Mouse (Mus musculus): Measurements from ENCODE around the gene Atrnl1. TPM values are rescaled to one million over a fixed set of nuclear protein-coding genes. Genes with fewer than 3 reads are reported as not detected.
A peak's percentile ranks its signal among the peaks of the same experiment; 100 is the strongest.

Gene Atrnl1
- total and polyA plus RNA-seq, 2 experiments from 2014 or later: 5.4 to 60.5 TPM

GRCm38 (mm10) chr19:57764576-57765371 lies 153.9 kb downstream of the Atrnl1 start:
- Histone ChIP-seq H3K4me2 (ENCODE audit: low read depth, low read length, poor library complexity, severe bottlenecking) (no peak overlapping the region), H3K27me3 (ENCODE audit: insufficient read depth, low read length) (no peaks in the 10 kb centered on the region), H3K9ac (replicated peaks; ENCODE audit: low read length, poor library complexity, severe bottlenecking) (no peak overlapping the region), H3K9me3 (ENCODE audit: low read length) (no peaks in the 10 kb centered on the region), H3K4me1 (ENCODE audit: insufficient read depth, low read length) (no peaks in the 10 kb centered on the region), H3K4me3 (ENCODE audit: low read depth, low read length) (no peak overlapping the region), H3K27ac (ENCODE audit: low read depth, low read length) (no peak overlapping the region), H3K36me3 (ENCODE audit: insufficient read depth, low read length) (no peaks in the 10 kb centered on the region)
- ATAC-seq (ENCODE audit: low FRiP score): no peak
- WGBS: 81% methylated on average over 16 of the region's 16 CpGs
- no peak for DNase-seq (ENCODE audit: low spot score)
- no peak for TF ChIP-seq CTCF (IDR thresholded peaks at IDR 0.05)

GRCm38 (mm10) chr19:57767051-57767450 lies 156.2 kb downstream of the Atrnl1 start:
- no peak for ATAC-seq (ENCODE audit: low FRiP score)
- no peak overlapping the region for H3K9ac ChIP-seq (replicated peaks; ENCODE audit: low read length, poor library complexity, severe bottlenecking)

GRCm38 (mm10) chr19:57768661-57769060 lies 157.8 kb downstream of the Atrnl1 start:
- DNase-seq (ENCODE audit: low spot score) (no peak), ATAC-seq (ENCODE audit: low FRiP score) (no peak)
- 89% methylated on average over 11 of the region's 11 CpGs for WGBS
- H3K4me1 ChIP-seq (ENCODE audit: insufficient read depth, low read length): no peaks in the 10 kb centered on the region
- H3K36me3 ChIP-seq (ENCODE audit: insufficient read depth, low read length): no peaks in the 10 kb centered on the region
- H3K9me3 ChIP-seq (ENCODE audit: low read length): no peaks in the 10 kb centered on the region
- no peak for TF ChIP-seq CTCF (IDR thresholded peaks at IDR 0.05)
- H3K4me3 ChIP-seq (ENCODE audit: low read depth, low read length): no peak overlapping the region
- no peak overlapping the region for H3K27ac ChIP-seq (ENCODE audit: low read depth, low read length)
- no peak overlapping the region for H3K4me2 ChIP-seq (ENCODE audit: low read depth, low read length, poor library complexity, severe bottlenecking)
- no peak overlapping the region for H3K9ac ChIP-seq (replicated peaks; ENCODE audit: low read length, poor library complexity, severe bottlenecking)
- H3K27me3 ChIP-seq (ENCODE audit: insufficient read depth, low read length): no peaks in the 10 kb centered on the region

More at GRCm38 (mm10) chr19:57767051-57767450, 156.2 kb downstream of the Atrnl1 start:
- H3K4me2 ChIP-seq (ENCODE audit: low read depth, low read length, poor library complexity, severe bottlenecking): no peak overlapping the region
- no peaks in the 10 kb centered on the region for H3K9me3 ChIP-seq (ENCODE audit: low read length)
- no peak overlapping the region for H3K27ac ChIP-seq (ENCODE audit: low read depth, low read length)
- no peak for TF ChIP-seq CTCF (IDR thresholded peaks at IDR 0.05)
- WGBS: 78% methylated on average over 2 of the region's 2 CpGs
- H3K27me3 ChIP-seq (ENCODE audit: insufficient read depth, low read length): no peaks in the 10 kb centered on the region
- H3K4me3 ChIP-seq (ENCODE audit: low read depth, low read length): no peak overlapping the region
- no peaks in the 10 kb centered on the region for H3K36me3 ChIP-seq (ENCODE audit: insufficient read depth, low read length)
- no peaks in the 10 kb centered on the region for H3K4me1 ChIP-seq (ENCODE audit: insufficient read depth, low read length)
- no peak for DNase-seq (ENCODE audit: low spot score)

- Histone ChIP-seq H3K27me3 (ENCODE audit: insufficient read depth, low read length) (no peaks in the 10 kb centered on the region), H3K4me3 (ENCODE audit: low read depth, low read length) (no peak overlapping the region), H3K9me3 (ENCODE audit: low read length) (no peaks in the 10 kb centered on the region), H3K4me2 (ENCODE audit: low read depth, low read length, poor library complexity, severe bottlenecking) (no peak overlapping the region), H3K4me1 (ENCODE audit: insufficient read depth, low read length) (no peaks in the 10 kb centered on the region), H3K27ac (ENCODE audit: low read depth, low read length) (no peak overlapping the region), H3K9ac (replicated peaks; ENCODE audit: low read length, poor library complexity, severe bottlenecking) (no peak overlapping the region), H3K36me3 (ENCODE audit: insufficient read depth, low read length) (no peaks in the 10 kb centered on the region; the same call in 1 of the 2 replicates)
- WGBS: 84% methylated on average over 3 of the region's 3 CpGs
- ATAC-seq (ENCODE audit: low FRiP score) (no peak), DNase-seq (ENCODE audit: low spot score) (no peak)
- TF ChIP-seq CTCF (IDR thresholded peaks at IDR 0.05): no peak
Measured at GRCm38 (mm10) chr19:57782366-57783089, 171.7 kb downstream of the Atrnl1 start.

- no peaks in the 10 kb centered on the region; the same call in 1 of the 2 replicates for H3K36me3 ChIP-seq (ENCODE audit: insufficient read depth, low read length)
- no peaks in the 10 kb centered on the region for H3K27me3 ChIP-seq (ENCODE audit: insufficient read depth, low read length)
- ATAC-seq (ENCODE audit: low FRiP score) (no peak), DNase-seq (ENCODE audit: low spot score) (no peak)
- no peak overlapping the region for H3K4me2 ChIP-seq (ENCODE audit: low read depth, low read length, poor library complexity, severe bottlenecking)
- H3K4me3 ChIP-seq (ENCODE audit: low read depth, low read length): no peak overlapping the region
- H3K27ac ChIP-seq (ENCODE audit: low read depth, low read length): no peak overlapping the region
- TF ChIP-seq CTCF (IDR thresholded peaks at IDR 0.05): no peak
- H3K9me3 ChIP-seq (ENCODE audit: low read length): no peaks in the 10 kb centered on the region
- H3K4me1 ChIP-seq (ENCODE audit: insufficient read depth, low read length): no peaks in the 10 kb centered on the region
- WGBS: 73% methylated on average over 5 of the region's 5 CpGs
- no peak overlapping the region for H3K9ac ChIP-seq (replicated peaks; ENCODE audit: low read length, poor library complexity, severe bottlenecking)
Measured at GRCm38 (mm10) chr19:57786699-57787098, 175.9 kb downstream of the Atrnl1 start.

GRCm38 (mm10) chr19:57802207-57802606 lies 191.4 kb downstream of the Atrnl1 start:
- Histone ChIP-seq H3K4me2 (ENCODE audit: low read depth, low read length, poor library complexity, severe bottlenecking) (no peak overlapping the region), H3K27ac (ENCODE audit: low read depth, low read length) (no peak overlapping the region), H3K9me3 (ENCODE audit: low read length) (no peaks in the 10 kb centered on the region), H3K4me1 (ENCODE audit: insufficient read depth, low read length) (no peaks in the 10 kb centered on the region), H3K36me3 (ENCODE audit: insufficient read depth, low read length) (no peaks in the 10 kb centered on the region), H3K9ac (replicated peaks; ENCODE audit: low read length, poor library complexity, severe bottlenecking) (no peak overlapping the region), H3K4me3 (ENCODE audit: low read depth, low read length) (no peak overlapping the region), H3K27me3 (ENCODE audit: insufficient read depth, low read length) (no peaks in the 10 kb centered on the region)
- DNase-seq (ENCODE audit: low spot score) (peak; percentile 32), ATAC-seq (ENCODE audit: low FRiP score) (no peak)
- whole genome bisulfite sequencing: 92% methylated on average over 9 of the region's 9 CpGs
- TF ChIP-seq CTCF (IDR thresholded peaks at IDR 0.05): no peak
